Mouse (Mus musculus) neural tube, embryonic 14.5 days (tissue): ENCODE measurements around the gene Atp6v1g1. TPM values are rescaled to one million over a fixed set of nuclear protein-coding genes. Genes with fewer than 3 reads are reported as not detected.

Experiments
- ATAC-seq: fragments of 200-750 bp; cut with Nextera tagmentation; 2 replicates; pipeline ENCODE4 v1.8.0; 2017; ENCODE audit warnings: low read depth, mild to moderate bottlenecking, moderate TSS enrichment, moderate library complexity
- H3K27ac ChIP-seq: fragments of 300-500 bp; sonication (generic); 2 replicates; pipeline ENCODE4 v1.5.1; 2014; ENCODE audit warnings: low read depth, mild to moderate bottlenecking, control low read depth, low read length, moderate library complexity, mixed read lengths
- H3K27me3 ChIP-seq: fragments of 300-500 bp; sonication (generic); 2 replicates; pipeline ENCODE4 v1.6.1; 2014; ENCODE audit warnings: low read length; ENCODE audit not compliant: control insufficient read depth, insufficient read depth
- H3K36me3 ChIP-seq: fragments of 300-500 bp; sonication (generic); 2 replicates; pipeline ENCODE4 v1.6.1; 2014; ENCODE audit warnings: low read length, mixed read lengths; ENCODE audit not compliant: control insufficient read depth, insufficient read depth
- H3K4me1 ChIP-seq: fragments of 300-500 bp; sonication (generic); 2 replicates; pipeline ENCODE4 v1.6.1; 2014; ENCODE audit warnings: low read length; ENCODE audit not compliant: control insufficient read depth, insufficient read depth
- H3K4me2 ChIP-seq: fragments of 300-500 bp; sonication (generic); 2 replicates; pipeline ENCODE4 v1.6.1; 2014; ENCODE audit warnings: mild to moderate bottlenecking, low read depth, low read length, control low read depth
- H3K4me3 ChIP-seq: fragments of 300-500 bp; sonication (generic); 2 replicates; pipeline ENCODE4 v1.5.1; 2014; ENCODE audit warnings: low read depth, low read length, control low read depth, mixed read lengths
- H3K9ac ChIP-seq: fragments of 300-500 bp; sonication (generic); replicated peaks from 2 replicates; pipeline ENCODE4 v1.6.1; 2014; ENCODE audit warnings: low read depth, mild to moderate bottlenecking, control low read depth, low read length, mixed read lengths
- H3K9me3 ChIP-seq: fragments of 300-500 bp; sonication (generic); 2 replicates; pipeline ENCODE4 v1.6.1; 2016; ENCODE audit warnings: low read length; ENCODE audit not compliant: control insufficient read depth
- WGBS: fragments of 180-500 bp; shearing (Covaris S2); extraction: QIAGEN DNeasy Blood & Tissue Kit; methylation state at CpG from one replicate; pipeline ENCODE4 v1.1.7; 2014; 5-methylcytosine and 5-hydroxymethylcytosine counted together
- polyA plus RNA-seq: library from polyadenylated mRNA; unstranded; fragments of >200 nt; fragmentation: Nextera tagmentation; extraction: Ambion mirVana; gene quantifications from 2 replicates; pipeline ENCODE4 v1.2.1, GENCODE M21; 2014

Gene Atp6v1g1
- polyA plus RNA-seq, 1 experiment from 2014 or later, result 431 TPM

- Histone ChIP-seq H3K36me3 (no peaks in the 10 kb centered on the region), H3K4me3 (no peak overlapping the region), H3K9me3 (no peaks in the 10 kb centered on the region), H3K27me3 (no peaks in the 10 kb centered on the region), H3K9ac (no peak overlapping the region), H3K4me1 (0 out of 2 replicates have a peak, but pooled peaks cover 2% of the 10 kb centered on the region), H3K27ac (no peak overlapping the region), H3K4me2 (no peak overlapping the region)
- ATAC-seq, result no peak
- 86% methylated on average over 10 of the region's 10 CpGs for WGBS
Measured at GRCm38 (mm10) chr4:63585216-63585615, 40.6 kb downstream of the Atp6v1g1 start.

- no peak overlapping the region for H3K4me3 ChIP-seq
- H3K4me1 ChIP-seq, result no peaks in the 10 kb centered on the region
- H3K4me2 ChIP-seq, result no peak overlapping the region
- H3K9me3 ChIP-seq, result no peaks in the 10 kb centered on the region
- H3K27me3 ChIP-seq, result no peaks in the 10 kb centered on the region
- H3K27ac ChIP-seq, result no peak overlapping the region
- WGBS, result 76% methylated on average over 2 of the region's 2 CpGs
- H3K9ac ChIP-seq, result no peak overlapping the region
- no peak for ATAC-seq
- no peaks in the 10 kb centered on the region for H3K36me3 ChIP-seq
Measured at GRCm38 (mm10) chr4:63586240-63586639, 41.7 kb downstream of the Atp6v1g1 start.

GRCm38 (mm10) chr4:63589987-63590386 lies 45.4 kb downstream of the Atp6v1g1 start:
- Histone ChIP-seq H3K4me1 (no peaks in the 10 kb centered on the region), H3K36me3 (no peaks in the 10 kb centered on the region), H3K4me3 (no peak overlapping the region), H3K9ac (no peak overlapping the region), H3K27me3 (no peaks in the 10 kb centered on the region), H3K4me2 (no peak overlapping the region), H3K27ac (no peak overlapping the region), H3K9me3 (no peaks in the 10 kb centered on the region)
- ATAC-seq, result no peak
- 91% methylated on average over 7 of the region's 7 CpGs for WGBS

- Histone ChIP-seq H3K4me3 (no peak overlapping the region), H3K9ac (no peak overlapping the region), H3K4me2 (no peak overlapping the region), H3K4me1 (no peaks in the 10 kb centered on the region), H3K9me3 (no peaks in the 10 kb centered on the region), H3K27me3 (no peaks in the 10 kb centered on the region), H3K36me3 (no peaks in the 10 kb centered on the region), H3K27ac (no peak overlapping the region)
- 87% methylated on average over 4 of the region's 4 CpGs for WGBS
- no peak for ATAC-seq
Measured at GRCm38 (mm10) chr4:63590538-63590937, 46.0 kb downstream of the Atp6v1g1 start.

GRCm38 (mm10) chr4:63594459-63595110 lies 50.0 kb downstream of the Atp6v1g1 start:
- Histone ChIP-seq H3K27me3 (no peaks in the 10 kb centered on the region), H3K9me3 (no peaks in the 10 kb centered on the region), H3K36me3 (no peaks in the 10 kb centered on the region), H3K9ac (no peak overlapping the region), H3K4me1 (no peaks in the 10 kb centered on the region), H3K27ac (no peak overlapping the region), H3K4me3 (no peak overlapping the region), H3K4me2 (no peak overlapping the region)
- no peak for ATAC-seq
- WGBS, result 81% methylated on average over 5 of the region's 5 CpGs

- 82% methylated on average over 10 of the region's 10 CpGs for WGBS
- H3K4me2 ChIP-seq, result no peak overlapping the region
- H3K9me3 ChIP-seq, result no peaks in the 10 kb centered on the region
- H3K9ac ChIP-seq, result no peak overlapping the region
- H3K4me3 ChIP-seq, result no peak overlapping the region
- no peak for ATAC-seq
- H3K36me3 ChIP-seq, result no peaks in the 10 kb centered on the region
- no peak overlapping the region for H3K27ac ChIP-seq
- H3K4me1 ChIP-seq, result no peaks in the 10 kb centered on the region
- no peaks in the 10 kb centered on the region for H3K27me3 ChIP-seq
Measured at GRCm38 (mm10) chr4:63595259-63595658, 50.7 kb downstream of the Atp6v1g1 start.

- H3K36me3 ChIP-seq, result no peaks in the 10 kb centered on the region
- H3K9ac ChIP-seq, result no peak overlapping the region
- H3K27me3 ChIP-seq, result no peaks in the 10 kb centered on the region
- no peaks in the 10 kb centered on the region for H3K9me3 ChIP-seq
- H3K27ac ChIP-seq, result no peak overlapping the region
- no peak overlapping the region for H3K4me3 ChIP-seq
- no peaks in the 10 kb centered on the region for H3K4me1 ChIP-seq
- 96% methylated on average over 4 of the region's 4 CpGs for WGBS
- no peak overlapping the region for H3K4me2 ChIP-seq
- no peak for ATAC-seq
Measured at GRCm38 (mm10) chr4:63596010-63596409, 51.4 kb downstream of the Atp6v1g1 start.

Other genes with a start within 250 kb of the Atp6v1g1 start
- gene Orm1, start 200.2 kb upstream of the Atp6v1g1 start, polyA plus RNA-seq, result not detected in 2 replicates
- not detected in 2 replicates for gene Orm3, start 188.6 kb upstream of the Atp6v1g1 start, polyA plus RNA-seq
- gene Orm2, start 182.3 kb upstream of the Atp6v1g1 start, polyA plus RNA-seq, result not detected in 2 replicates
- 2.5 and 3.8 TPM in 2 replicates for gene Akna, start 141.4 kb upstream of the Atp6v1g1 start, polyA plus RNA-seq
- 4.0 and 6.2 TPM in 2 replicates for gene Whrn, start 48.8 kb upstream of the Atp6v1g1 start, polyA plus RNA-seq
- gene Tmem268, start 14.0 kb downstream of the Atp6v1g1 start, polyA plus RNA-seq, result 3.4 and 4.6 TPM in 2 replicates
- gene Gm11213, start 60.5 kb downstream of the Atp6v1g1 start, polyA plus RNA-seq, result not detected in 2 replicates
- gene Tex48, start 77.7 kb downstream of the Atp6v1g1 start, polyA plus RNA-seq, result not detected in 2 replicates
- not detected in 2 replicates for gene Gm11214, start 118.6 kb downstream of the Atp6v1g1 start, polyA plus RNA-seq
- gene Tnfsf15, start 200.3 kb downstream of the Atp6v1g1 start, polyA plus RNA-seq, result not detected in 2 replicates